Mouse (Mus musculus) kidney, embryonic 14.5 days (tissue): Measurements from ENCODE around the gene Tctn3. TPM values are rescaled to one million over a fixed set of nuclear protein-coding genes. Genes with fewer than 3 reads are reported as not detected.
A peak's percentile ranks its signal among the peaks of the same experiment; 100 is the strongest.
"Not testable (repeated sequence)": the region's sequence is repeated elsewhere in the genome, so short reads cannot be mapped to it uniquely, and the experiment has no call there.

ENCODE experiments used
- ATAC-seq: fragments of 200-750 bp; cut with Nextera tagmentation; 2 replicates; pipeline ENCODE4 v1.8.0; 2017; ENCODE audit warnings: moderate number of reproducible peaks, mild to moderate bottlenecking, moderate TSS enrichment, moderate library complexity; ENCODE audit not compliant: low FRiP score, low TSS enrichment
- H3K27ac ChIP-seq: fragments of 300-500 bp; sonication (generic); 2 replicates; pipeline ENCODE4 v1.5.1; 2014; ENCODE audit warnings: low read depth, mild to moderate bottlenecking, low read length, moderate library complexity, mixed read lengths
- H3K27me3 ChIP-seq: fragments of 300-500 bp; sonication (generic); 2 replicates; pipeline ENCODE4 v1.6.1; 2014; ENCODE audit warnings: mild to moderate bottlenecking, low read length; ENCODE audit not compliant: control insufficient read depth, insufficient read depth
- H3K36me3 ChIP-seq: fragments of 300-500 bp; sonication (generic); 2 replicates; pipeline ENCODE4 v1.6.1; 2014; ENCODE audit warnings: low read length, mixed read lengths; ENCODE audit not compliant: control insufficient read depth, insufficient read depth
- H3K4me1 ChIP-seq: fragments of 300-500 bp; sonication (generic); 2 replicates; pipeline ENCODE4 v1.6.1; 2014; ENCODE audit warnings: low read length, mixed read lengths; ENCODE audit not compliant: control insufficient read depth, insufficient read depth
- H3K4me2 ChIP-seq: fragments of 300-500 bp; sonication (generic); replicated peaks from 2 replicates; pipeline ENCODE4 v1.6.1; 2014; ENCODE audit warnings: low read depth, mild to moderate bottlenecking, low read length
- H3K4me3 ChIP-seq: fragments of 300-500 bp; sonication (generic); 2 replicates; pipeline ENCODE4 v1.5.1; 2014; ENCODE audit warnings: mild to moderate bottlenecking, low read length
- H3K9ac ChIP-seq: fragments of 300-500 bp; sonication (generic); 2 replicates; pipeline ENCODE4 v1.6.1; 2014; ENCODE audit warnings: low read depth, mild to moderate bottlenecking, low read length, moderate library complexity
- H3K9me3 ChIP-seq: fragments of 300-500 bp; sonication (generic); 2 replicates; pipeline ENCODE4 v1.6.1; 2016; ENCODE audit warnings: low read length; ENCODE audit not compliant: control insufficient read depth
- WGBS: fragments of 180-500 bp; shearing (Covaris S2); extraction: QIAGEN DNeasy Blood & Tissue Kit; methylation state at CpG from one replicate; pipeline ENCODE4 v1.1.7; 2014; 5-methylcytosine and 5-hydroxymethylcytosine counted together
- polyA plus RNA-seq: library from polyadenylated mRNA; unstranded; fragments of >200 nt; fragmentation: Nextera tagmentation; extraction: Ambion mirVana; gene quantifications from 2 replicates; pipeline ENCODE4 v1.2.1, GENCODE M21; 2014

The Tctn3 gene
- polyA plus RNA-seq, 1 experiment from 2014 or later = 10.0 TPM

DNA sequence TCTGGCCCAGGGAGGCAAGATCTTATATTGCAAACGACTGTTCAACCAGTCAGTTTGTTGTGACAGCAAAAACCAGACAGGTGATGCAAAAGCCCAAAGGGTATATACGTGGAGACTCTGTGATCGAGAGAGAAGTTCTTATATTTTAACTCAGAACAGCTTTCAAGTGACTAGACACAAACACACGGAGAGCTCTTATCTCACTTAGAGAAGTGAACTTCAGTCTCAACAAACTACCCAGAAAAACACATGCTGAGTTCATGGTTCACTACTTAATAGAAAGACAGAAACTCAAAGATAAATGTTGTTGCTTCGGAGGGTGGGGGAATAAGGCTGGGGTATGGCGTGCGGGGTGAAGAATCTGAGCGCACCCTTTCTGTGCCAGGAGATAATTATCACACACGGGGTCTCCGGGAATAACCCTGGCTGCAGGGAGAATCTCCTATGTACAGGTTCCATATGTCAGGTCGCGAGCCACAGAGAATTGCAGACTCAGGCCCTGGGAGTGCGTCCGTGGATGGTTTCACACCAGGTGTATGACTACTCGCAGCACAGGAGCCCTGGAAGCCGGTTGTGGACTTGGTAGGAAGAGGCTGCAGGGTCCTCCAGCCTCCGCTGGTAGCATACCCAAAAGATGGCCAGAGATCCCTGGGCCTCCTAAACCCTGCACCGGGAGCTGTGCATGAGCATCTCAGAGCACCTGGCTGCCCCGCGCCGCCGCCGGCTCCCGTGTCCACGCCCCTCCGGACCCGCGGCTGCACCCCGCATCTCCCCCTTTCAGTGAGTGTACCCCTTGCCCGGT is 24.3 kb downstream of the Tctn3 start:
- Histone ChIP-seq H3K9ac (peak overlapping the region; percentile 73), H3K4me2 (peak overlapping the region; percentile 79), H3K27me3 (no peaks in the 10 kb centered on the region), H3K4me1 (peaks cover 4% of the 10 kb centered on the region; the same call in 1 of the 2 replicates), H3K36me3 (peaks cover 10% of the 10 kb centered on the region), H3K4me3 (peak overlapping the region; percentile 83), H3K27ac (no peak overlapping the region), H3K9me3 (no peaks in the 10 kb centered on the region)
- ATAC-seq = peak; percentile 54; the same call in 1 of the 2 replicates
- WGBS = 5% methylated on average over 24 of the region's 30 CpGs

DNA sequence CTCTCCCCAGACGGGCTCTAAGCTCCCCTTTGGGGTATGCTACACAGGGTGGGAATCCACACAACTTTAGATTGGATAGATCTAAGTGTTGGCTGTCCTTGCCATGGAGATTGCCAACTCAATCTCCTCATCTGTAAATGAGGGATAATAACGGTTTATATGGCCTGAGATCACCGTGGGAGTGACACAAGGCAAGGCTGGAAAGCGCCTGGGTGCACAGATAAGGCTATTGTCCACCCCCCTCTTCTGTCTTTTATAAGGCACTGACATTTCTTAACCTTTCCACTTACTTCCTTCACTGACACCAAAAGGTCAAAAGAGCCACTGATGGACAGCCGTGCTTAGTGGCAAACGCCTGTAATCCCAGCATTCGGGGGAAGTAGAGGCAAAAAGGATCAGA is 25.1 kb downstream of the Tctn3 start:
- H3K27me3 ChIP-seq = no peaks in the 10 kb centered on the region
- H3K9me3 ChIP-seq = no peaks in the 10 kb centered on the region
- WGBS = 63% methylated on average over 7 of the region's 7 CpGs
- no peak overlapping the region for H3K4me2 ChIP-seq
- H3K9ac ChIP-seq = no peak overlapping the region
- no peak overlapping the region; the same call in 1 of the 2 replicates for H3K4me3 ChIP-seq
- ATAC-seq = no peak
- no peak overlapping the region for H3K27ac ChIP-seq
- H3K36me3 ChIP-seq = peaks cover 12% of the 10 kb centered on the region
- peaks cover 4% of the 10 kb centered on the region; the same call in 1 of the 2 replicates for H3K4me1 ChIP-seq

DNA sequence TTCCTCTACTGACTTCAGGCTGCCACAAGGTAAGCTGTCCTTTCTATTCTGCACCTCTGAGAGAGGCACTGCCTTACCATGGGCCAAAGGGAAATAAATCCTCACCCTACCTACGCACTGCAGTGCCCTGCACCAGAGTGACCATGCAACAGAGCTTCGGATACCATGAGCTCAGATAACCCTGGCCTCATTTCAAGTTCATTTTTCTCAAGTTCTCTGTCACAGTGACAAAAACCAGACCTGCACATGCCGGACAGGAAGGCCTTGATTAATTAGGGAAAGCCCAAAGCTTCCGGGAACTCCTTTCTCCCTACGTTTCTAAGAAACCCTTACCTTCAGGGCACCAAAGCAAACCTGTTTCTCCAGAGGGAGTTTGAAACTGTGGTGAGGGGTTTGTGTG is 30.4 kb downstream of the Tctn3 start:
- Histone ChIP-seq H3K9ac (no peak overlapping the region), H3K9me3 (no peaks in the 10 kb centered on the region), H3K36me3 (peaks cover 47% of the 10 kb centered on the region), H3K4me2 (no peak overlapping the region), H3K27me3 (no peaks in the 10 kb centered on the region), H3K27ac (no peak overlapping the region), H3K4me3 (no peak overlapping the region), H3K4me1 (no peaks in the 10 kb centered on the region)
- ATAC-seq = no peak
- WGBS = 71% methylated on average over 5 of the region's 5 CpGs

DNA sequence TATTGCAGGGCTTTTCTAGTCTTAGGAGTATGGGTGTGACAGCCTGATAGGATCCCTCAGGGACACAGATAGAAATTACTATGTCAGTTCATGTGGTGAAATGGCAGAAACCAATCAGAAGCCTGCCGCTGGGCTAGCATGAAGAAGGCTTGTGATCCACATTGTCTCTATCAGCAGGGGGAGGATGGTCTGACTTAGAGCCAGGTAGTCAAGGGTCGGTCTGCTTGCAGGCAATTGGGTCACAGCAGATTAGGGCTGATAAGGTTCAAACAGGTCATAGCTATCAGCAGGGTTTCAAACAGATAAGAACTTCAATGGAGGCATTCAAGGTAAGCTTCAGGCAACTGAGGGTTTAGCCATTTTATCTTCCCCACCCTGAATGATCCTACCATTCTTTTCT is 31.1 kb downstream of the Tctn3 start:
- 90% methylated on average over 2 of the region's 2 CpGs for WGBS
- peaks cover 47% of the 10 kb centered on the region for H3K36me3 ChIP-seq

DNA sequence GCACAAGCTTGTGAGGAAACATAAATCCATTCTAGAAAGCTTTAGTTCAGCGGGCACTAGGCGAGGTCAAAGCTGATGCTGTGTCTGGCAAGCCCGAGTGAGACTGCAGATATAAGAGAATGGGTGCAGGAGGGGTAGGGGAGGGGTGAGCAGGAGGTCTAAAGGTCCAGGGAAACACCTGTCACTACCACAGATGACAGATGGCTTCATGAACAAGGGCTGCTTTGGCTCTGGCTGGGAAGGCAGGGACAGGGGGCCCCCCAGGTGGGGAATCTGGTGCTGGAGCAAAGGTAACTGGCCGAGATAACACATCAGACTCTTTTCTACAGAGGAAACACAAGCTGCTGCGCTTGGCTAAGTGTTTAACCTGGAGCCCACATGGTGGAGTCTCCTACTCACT is 36.6 kb downstream of the Tctn3 start:
- Histone ChIP-seq H3K27ac (no peak overlapping the region), H3K4me3 (no peak overlapping the region), H3K36me3 (peaks cover 71% of the 10 kb centered on the region), H3K4me1 (no peaks in the 10 kb centered on the region), H3K4me2 (no peak overlapping the region), H3K27me3 (no peaks in the 10 kb centered on the region), H3K9me3 (no peaks in the 10 kb centered on the region), H3K9ac (no peak overlapping the region)
- no peak for ATAC-seq
- WGBS = 74% methylated on average over 5 of the region's 5 CpGs

More for the DNA sequence above, 31.1 kb downstream of the Tctn3 start:
- no peak for ATAC-seq
- Histone ChIP-seq H3K4me2 (no peak overlapping the region), H3K27me3 (no peaks in the 10 kb centered on the region), H3K4me1 (no peaks in the 10 kb centered on the region), H3K9ac (no peak overlapping the region), H3K9me3 (no peaks in the 10 kb centered on the region), H3K4me3 (no peak overlapping the region), H3K27ac (no peak overlapping the region)

DNA sequence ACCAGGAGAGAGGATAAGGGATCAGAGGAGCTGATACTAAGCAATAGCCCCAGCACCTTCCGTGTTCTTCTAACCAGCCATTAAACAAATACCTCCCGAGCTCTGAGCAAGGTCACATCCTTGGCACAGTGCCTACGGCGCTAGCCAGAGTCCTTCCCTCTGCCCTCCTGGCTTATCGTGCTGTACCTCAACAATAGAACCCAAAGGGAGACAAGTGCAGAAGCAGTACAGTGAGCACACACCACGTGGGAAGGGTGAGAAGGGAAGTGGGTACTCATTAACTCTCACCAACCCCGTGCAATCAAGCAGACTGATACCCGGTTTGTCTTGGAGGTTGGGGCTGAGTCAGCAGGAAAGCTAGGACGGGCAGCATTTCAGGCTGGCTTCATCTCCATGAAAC is 41.3 kb downstream of the Tctn3 start:
- 88% methylated on average over 9 of the region's 9 CpGs for WGBS
- Histone ChIP-seq H3K36me3 (peaks cover 83% of the 10 kb centered on the region), H3K27me3 (no peaks in the 10 kb centered on the region), H3K9me3 (peaks cover 6% of the 10 kb centered on the region; the same call in 1 of the 2 replicates), H3K9ac (no peak overlapping the region), H3K4me2 (no peak overlapping the region), H3K4me1 (no peaks in the 10 kb centered on the region), H3K27ac (no peak overlapping the region), H3K4me3 (no peak overlapping the region)
- peak; percentile 20; the same call in 1 of the 2 replicates for ATAC-seq

DNA sequence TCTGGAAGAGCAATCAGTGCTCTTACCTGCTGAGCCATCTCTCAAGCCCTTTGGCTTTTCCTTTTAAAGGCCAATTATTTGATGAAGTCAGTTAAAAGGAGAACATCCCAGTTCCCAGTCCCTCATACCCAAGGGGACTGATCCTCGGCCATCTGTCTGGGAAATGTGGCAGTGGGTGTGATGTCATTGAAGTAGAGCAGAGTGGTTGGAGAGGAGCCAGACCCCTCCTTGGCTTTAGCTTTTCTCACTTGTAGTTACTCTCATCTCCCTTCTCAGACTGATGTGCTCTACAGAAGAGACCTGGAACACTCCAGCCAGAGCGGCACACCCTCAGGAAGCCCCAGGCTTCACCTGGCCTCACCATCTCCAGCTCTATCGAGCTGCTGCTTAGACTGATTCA is 44.4 kb downstream of the Tctn3 start:
- Histone ChIP-seq H3K36me3 (peaks cover 86% of the 10 kb centered on the region), H3K9me3 (peaks cover 6% of the 10 kb centered on the region; the same call in 1 of the 2 replicates), H3K4me3 (no peak overlapping the region), H3K27me3 (no peaks in the 10 kb centered on the region), H3K4me1 (no peaks in the 10 kb centered on the region), H3K4me2 (no peak overlapping the region), H3K9ac (no peak overlapping the region), H3K27ac (no peak overlapping the region)
- whole genome bisulfite sequencing = 94% methylated on average over 3 of the region's 3 CpGs
- ATAC-seq = no peak

DNA sequence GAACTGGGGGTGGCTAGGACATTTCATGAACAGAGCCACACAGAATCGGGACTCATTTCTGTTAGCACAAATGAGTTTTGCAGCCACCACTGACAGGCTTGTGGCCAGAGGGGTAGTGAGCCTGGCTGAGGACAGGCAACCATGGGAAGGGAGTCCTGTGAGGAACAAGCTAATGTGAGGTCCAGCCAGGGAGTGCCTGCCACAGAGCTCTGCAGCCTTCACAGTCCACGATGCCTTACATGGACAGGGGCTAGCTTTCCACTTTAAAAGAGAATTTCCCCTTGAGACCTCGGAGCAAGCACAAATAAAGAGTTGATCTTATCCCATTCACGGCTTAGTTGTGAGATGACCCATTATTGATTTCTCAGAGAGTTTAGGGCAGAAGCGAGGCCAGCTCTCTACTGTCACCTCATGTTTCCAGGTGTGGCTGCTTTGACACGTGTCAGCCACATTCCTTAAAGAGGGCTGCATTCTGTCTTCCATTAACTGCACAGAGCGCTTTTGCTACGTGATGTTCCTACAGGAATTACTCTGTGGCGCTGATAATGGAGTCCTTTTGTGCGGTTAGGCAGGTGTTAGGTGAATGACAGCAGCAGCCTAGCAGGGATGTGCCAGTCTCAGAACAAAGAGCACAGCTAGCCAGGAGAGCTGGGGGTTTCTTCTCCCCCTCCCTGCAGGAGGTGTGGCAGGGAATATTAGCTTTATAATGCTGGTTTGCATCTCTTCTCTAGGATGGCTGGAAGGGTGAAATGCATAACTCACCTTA is 48.0 kb downstream of the Tctn3 start:
- Histone ChIP-seq H3K27ac (no peak overlapping the region), H3K4me1 (no peaks in the 10 kb centered on the region), H3K4me2 (no peak overlapping the region), H3K4me3 (no peak overlapping the region), H3K27me3 (no peaks in the 10 kb centered on the region), H3K9ac (no peak overlapping the region), H3K36me3 (peaks cover 68% of the 10 kb centered on the region), H3K9me3 (no peaks in the 10 kb centered on the region)
- no peak for ATAC-seq
- WGBS = 83% methylated on average over 10 of the region's 10 CpGs

DNA sequence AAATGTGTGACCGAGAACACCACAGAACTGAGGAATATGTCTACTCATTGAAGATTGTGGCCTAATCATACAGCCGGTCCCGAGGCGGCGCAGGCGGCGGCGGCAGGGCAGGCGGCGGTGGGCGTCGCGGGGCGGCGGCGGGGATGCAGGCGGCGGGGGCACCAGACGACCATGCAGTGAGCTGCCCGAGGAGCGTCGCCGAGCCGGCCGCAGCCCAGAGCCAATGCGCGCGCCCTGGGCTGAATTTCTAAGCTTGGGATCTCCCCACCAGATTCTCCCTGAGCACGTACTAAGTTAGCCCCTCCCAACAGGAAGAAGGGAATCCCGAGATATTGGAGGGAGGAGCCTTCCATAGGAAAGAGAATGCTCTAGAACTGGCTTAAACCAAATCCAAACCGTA is 50.5 kb downstream of the Tctn3 start:
- H3K36me3 ChIP-seq = peaks cover 61% of the 10 kb centered on the region
- H3K27ac ChIP-seq, H3K4me1 ChIP-seq, H3K9me3 ChIP-seq, H3K4me2 ChIP-seq, ATAC-seq, H3K27me3 ChIP-seq, H3K4me3 ChIP-seq, H3K9ac ChIP-seq: not testable (repeated sequence)
- WGBS = 68% methylated on average over 12 of the region's 31 CpGs
